Mouse (Mus musculus) CH12.LX (cell line): ENCODE measurements around the gene Bbs10.

Experiments used
- CTCF ChIP-seq, 2 experiments: IDR thresholded peaks in 1 of 2; conservative IDR thresholded peaks in 1 of 2; 2 replicates each; pipeline ENCODE4 v1.5.1; 2011 to 2012; ENCODE audit warnings: low read depth in 2 of 2, low read length in 2 of 2, improper control_type of control experiment in 1 of 2, inconsistent platforms in 1 of 2, mild to moderate bottlenecking in 1 of 2, moderate library complexity in 1 of 2
- MAZ ChIP-seq: IDR thresholded peaks from 2 replicates; pipeline ENCODE4 v1.6.1; 2012; ENCODE audit warnings: low read depth, mild to moderate bottlenecking, inconsistent platforms, low read length, improper control_type of control experiment, moderate library complexity
- POLR2A ChIP-seq: IDR thresholded peaks from 2 replicates; pipeline ENCODE4 v1.6.1; 2011; ENCODE audit warnings: low read depth, mild to moderate bottlenecking, improper control_type of control experiment, low read length
- TBP ChIP-seq: conservative IDR thresholded peaks from 2 replicates; pipeline ENCODE4 v1.6.1; 2011; ENCODE audit warnings: low read depth, low read length, improper control_type of control experiment
- TCF12 ChIP-seq: IDR thresholded peaks from 2 replicates; pipeline ENCODE4 v1.6.1; 2014; ENCODE audit warnings: low read depth, mild to moderate bottlenecking, inconsistent platforms, low read length, improper control_type of control experiment

- TF ChIP-seq CTCF (conservative IDR thresholded peaks at IDR 0.05 in 1 of 2, IDR thresholded peaks at IDR 0.05 in 1 of 2; ENCODE audit: low read depth in 2 of 2, low read length in 2 of 2) (peak; percentile 33 to 83; a peak in 3 of 4 replicates), TBP (0 out of 2 replicates have a peak, but pooled peaks have one; percentile 42), MAZ (no peak; the same call in 1 of the 2 replicates), TCF12 (peak; percentile 82), POLR2A (peak; percentile 94)
Observed at GRCm38 (mm10) chr10:111298140-111299098, at the start of gene Bbs10.
